Mouse (Mus musculus): Measurements from ENCODE around the gene Ncapg.
A peak's percentile ranks its signal among the peaks of the same experiment; 100 is the strongest.
"Not testable (repeated sequence)": the region's sequence is repeated elsewhere in the genome, so short reads cannot be mapped to it uniquely, and the experiment has no call there.

Ncapg gene

DNA sequence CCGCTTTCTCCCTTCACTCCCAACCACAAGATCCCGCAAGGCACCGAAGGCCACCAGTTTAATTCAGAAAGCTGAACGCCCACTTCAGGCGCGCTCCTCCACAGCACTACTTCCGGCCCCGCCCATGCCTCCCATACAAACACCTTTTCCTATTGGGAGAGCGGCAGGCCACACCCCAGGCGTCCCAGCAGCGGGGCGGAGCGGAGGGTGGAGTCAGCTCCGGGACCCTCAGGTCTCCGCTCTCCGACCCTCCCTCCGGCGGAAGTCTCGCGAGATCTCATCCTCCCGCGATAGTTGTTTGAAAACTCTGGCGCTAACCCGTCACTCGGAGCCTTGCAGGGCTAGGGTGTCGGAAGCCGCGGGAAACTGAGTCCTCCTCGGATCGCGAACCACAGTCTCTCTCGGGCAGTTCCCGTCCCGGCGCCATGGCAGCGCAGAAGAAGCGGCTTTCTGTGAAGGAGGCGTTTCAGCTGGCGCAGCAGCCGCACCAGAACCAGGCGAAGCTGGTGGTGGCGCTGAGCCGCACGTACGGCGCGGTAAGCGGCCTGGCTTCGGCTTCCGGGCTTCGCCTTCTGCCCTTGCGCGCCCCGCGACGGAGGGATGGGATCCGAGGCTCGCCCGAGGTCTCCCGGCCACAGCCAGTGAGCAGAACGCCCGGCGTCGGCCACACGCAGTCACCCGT, at the start of gene Ncapg:
Gene Ncapg (plus strand): TSS at position 322 of the 682 bp plus-strand sequence.
- DNase-seq, result peak; percentile 99

DNA sequence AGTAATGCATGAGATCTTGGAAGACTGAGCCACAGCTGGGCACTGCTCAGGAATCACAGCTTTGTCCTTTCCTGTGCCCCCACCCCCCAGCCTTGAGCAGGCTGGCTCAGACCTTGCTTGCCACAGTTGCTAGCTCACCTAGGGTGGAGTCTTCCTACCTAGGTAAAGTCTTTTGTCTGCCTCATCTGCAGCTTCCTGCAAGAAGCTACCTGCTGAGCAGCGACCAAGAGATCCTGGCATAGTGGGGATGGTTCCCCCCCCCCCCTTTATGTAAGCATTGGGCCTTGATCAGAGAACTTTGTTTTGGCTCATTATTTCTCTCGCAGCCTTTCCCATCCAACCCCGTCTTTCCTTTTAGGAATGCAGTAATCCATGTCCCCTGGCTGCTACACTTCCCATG, 48.2 kb upstream of the Ncapg start:
- DNase-seq, result no peak

DNA sequence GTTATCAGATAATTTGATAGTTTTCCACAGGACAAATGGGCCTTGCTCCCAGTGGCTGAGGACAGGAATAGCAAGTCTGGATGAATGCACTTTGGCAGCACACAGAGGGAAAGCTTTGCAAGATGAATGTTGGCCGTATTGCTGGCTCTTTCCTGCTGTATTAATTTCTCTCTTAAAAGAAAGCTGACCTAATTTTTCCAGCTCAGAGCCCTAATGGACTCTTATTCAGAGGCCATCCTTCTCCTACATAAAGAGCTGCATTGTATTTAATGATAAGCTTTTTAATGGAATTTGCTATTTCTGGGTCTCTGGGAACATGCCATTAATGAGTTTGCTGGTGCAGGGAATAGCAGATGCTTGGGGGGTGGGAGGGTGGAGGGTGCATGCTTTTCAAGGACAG, 41.9 kb upstream of the Ncapg start:
- DNase-seq, result peak; percentile 96

DNA sequence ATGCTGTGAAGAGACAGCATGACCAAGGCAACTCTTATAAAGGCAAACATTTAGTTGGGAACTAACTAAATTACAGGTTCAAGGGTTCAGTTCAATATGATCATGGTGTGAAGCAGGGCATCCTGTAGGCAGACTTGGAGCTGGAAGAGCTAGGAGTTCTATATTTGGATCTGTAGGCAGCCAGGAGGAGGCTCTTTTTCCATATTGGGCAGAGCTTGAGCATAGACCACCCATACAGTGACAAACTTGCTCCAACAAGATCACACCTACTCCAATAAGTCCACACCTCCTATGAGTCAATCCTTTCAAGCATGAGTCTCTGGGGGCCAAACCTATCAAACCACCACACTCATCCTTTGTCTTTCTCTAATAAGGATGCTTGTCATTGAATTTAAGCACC, 40.2 kb upstream of the Ncapg start:
- DNase-seq, result peak; percentile 21

DNA sequence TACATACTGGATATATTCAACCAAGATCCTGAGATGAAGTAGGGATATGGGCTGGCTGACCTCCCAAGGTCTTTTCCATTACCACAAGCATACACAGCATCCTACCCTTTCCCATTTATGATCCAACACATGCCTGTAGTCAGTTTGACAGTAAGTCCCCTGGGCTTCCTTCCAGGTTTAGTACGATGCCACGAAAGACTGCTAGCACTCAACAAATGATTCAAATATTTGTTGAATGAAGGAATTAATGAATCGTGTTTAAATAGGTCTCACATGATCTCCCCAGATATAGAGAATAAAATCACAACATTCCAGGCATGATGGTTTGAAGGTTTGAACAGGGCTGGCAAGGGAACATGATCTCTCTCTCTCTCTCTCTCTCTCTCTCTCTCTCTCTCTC, 31.3 kb upstream of the Ncapg start:
- peak; percentile 47 for DNase-seq

DNA sequence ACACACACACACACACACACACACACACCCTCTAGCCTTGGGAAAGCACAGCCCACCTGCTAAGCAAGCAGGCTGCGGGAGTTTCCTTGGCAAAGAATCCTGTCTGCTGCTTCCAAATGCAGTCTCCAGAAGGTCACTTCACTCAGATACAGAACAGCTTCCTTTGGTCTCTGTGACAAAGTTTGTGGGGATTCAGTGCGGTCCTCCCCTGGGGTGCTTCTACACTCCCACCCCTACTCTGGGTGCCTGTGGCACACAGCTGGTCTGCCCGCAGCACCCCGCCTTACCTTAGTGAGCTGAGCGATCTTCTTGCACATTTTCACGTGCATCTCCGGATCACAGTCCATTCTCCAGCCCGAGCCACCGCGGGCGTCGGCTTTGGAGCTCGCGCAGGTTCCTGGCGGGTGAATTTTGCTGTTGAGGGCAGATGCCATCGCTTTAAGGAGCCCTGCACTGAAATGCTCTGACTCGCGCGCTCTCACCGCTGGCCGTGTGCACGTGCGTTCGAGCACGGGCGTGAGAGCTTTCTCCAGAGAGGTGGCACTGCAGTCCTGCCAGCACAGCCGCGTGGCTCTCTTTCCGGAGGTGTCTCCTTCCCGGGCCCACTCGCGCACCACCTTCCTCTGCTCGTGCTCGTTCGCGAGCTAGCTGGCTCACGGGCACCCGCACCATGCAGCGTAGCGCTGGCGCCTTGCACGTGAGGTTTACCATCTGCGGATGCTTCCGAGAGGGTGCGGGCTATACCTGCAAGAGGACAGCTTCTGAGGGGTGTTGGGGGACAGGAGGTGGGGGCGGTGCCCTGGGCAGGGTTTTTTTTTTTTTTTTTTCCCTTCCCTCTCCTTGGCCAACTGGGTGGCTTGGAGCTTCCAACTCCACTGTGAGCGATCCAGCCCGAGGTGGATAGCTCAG, 30.7 kb upstream of the Ncapg start, which contains the start of gene Fam184b:
Gene Fam184b (minus strand): TSS at position 809 of the 909 bp plus-strand sequence.
- peak; percentile 85 for DNase-seq

DNA sequence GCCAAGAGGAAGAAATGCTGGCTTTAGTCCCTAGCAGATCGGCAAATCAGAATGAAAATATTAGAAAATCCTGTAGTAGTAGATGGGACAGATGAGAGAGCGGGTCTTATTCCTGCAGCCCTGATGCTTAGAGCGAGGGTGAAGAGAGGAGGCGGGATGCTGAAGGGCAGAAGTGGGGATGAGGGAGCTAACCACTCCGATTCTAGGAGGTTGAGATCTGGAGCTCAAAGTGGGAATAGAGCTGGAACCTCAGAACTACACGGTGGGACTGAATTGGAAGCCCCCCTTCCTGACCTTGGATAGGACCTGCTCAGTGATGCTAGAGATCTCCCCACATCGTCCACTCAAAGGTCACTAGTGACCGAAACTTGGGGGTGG, 30.0 kb upstream of the Ncapg start:
- peak; percentile 46 for DNase-seq

DNA sequence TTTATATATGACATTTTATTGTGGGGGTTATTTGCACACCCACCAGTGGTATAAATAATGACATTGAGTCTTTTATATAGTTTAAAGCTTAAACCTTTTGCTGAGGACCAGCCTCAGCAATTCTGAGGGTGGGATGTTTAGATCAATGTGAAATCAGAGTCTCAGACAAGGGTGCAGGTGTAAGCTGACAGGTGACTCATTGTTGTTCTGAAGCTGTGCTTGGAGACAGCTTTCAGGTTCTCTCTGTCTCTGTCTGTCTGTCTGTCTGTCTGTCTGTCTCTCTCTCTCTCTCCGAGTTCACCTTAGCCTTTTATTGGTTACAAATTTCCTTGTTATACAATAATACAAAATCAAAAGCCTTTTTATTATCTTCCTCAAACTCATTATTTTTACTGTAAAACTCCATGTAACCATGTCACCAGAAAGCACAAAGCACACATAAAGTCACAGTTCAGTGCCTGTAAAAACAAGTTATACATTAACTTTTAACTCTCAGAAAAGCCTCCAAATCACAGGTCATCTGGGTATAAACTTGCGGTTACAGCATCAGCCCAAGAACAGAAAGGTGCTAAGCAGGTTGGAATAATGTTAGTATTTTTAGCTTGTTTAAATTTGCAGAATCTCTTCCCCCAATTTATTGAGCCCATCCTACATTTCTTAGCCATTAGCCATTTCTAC, 18.6 kb upstream of the Ncapg start:
- DNase-seq, result no peak

DNA sequence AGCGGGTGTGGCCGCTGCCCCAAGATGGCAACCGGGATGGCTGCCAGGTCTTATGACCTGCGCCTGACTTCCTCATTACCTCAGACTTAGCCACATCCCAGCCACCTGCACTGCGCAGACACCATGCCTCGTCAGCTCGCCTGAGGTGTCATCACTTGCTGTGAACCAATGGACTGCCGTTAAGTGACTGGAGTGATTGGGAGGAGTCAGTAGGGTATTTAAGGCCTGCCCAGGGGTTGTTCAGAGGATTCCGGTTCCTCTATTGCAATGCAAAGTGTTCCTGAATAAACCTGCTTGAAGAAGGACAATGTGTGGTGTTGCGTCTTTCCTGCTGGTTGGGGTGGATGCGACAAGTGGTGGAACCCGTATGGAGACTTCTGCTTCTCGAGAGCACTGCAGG, 11.3 kb upstream of the Ncapg start:
- DNase-seq, result not testable (repeated sequence)

DNA sequence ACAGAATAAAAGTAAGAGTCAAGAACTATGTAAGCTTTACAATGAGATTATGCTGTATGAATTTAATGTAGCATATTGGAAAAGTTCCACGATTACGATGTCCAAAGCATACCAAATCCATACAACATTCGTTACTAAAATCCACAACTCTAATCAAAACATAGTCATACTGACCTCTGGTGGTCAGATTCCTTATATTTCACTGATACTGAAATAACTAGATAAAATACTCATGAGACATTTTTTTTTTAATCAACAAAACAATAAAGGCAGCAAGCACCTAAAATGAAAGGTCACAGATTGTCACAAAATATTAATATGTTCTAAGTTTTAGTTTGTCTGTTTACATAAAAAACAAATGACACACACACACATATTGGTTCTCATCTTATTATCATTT, 1.4 kb upstream of the Ncapg start:
- DNase-seq, result peak; percentile 82

DNA sequence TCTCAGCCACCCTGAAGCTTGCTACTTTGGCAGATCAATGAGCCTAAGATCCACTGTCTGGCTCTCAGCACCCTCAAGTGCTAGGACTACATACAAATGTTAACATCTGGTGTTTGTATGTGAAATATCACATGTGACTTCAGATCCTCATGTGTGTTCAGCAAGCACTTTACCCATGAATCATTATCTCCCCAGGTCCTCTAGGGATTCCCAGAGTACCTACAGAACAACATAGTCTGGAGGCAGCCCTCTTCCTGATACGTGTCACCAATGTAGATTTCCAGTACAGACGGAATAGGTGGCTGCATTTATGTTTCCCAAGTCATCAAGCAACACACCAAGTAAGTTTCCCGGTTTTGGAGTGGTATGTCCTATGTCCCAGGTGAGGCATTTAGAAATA, 888 bp upstream of the Ncapg start:
- peak; percentile 34 for DNase-seq

DNA sequence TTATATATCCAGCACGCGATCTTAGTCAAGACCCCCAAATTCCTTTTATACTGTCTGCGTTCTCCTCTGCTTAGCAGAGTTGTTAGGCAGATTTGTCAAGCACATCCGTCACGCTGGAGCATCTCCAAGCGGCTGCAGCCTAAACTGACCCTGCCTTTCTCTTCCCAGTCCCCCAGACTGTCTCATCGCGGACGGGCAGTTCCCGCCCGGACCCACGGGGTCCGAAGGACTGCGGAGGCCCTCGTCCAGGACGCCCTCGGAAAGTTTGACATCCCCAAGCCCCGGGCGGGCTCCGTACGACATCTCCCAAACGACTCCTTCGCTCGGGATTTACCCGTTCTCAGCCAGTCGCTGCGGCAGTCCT, 503 bp upstream of the Ncapg start:
- no peak for DNase-seq

DNA sequence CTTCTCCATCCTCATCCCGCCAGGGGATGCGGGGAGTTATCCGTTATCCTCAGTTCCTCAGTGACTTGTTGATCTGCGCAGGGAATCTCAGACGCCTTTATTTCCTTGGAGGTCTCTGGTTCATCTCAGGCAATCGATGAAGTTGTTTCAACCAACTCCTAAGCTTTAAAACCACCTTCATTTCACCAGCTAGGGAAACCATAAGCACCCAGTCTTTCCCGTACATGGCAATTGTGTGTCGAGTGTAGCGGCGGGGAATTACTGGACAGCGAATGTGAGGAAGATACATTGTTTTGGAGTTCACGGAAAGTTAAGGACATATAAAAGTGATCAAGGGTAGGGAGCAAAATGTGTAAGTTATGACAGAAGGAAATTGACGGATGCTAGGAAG, 556 bp downstream of the Ncapg start:
- DNase-seq, result no peak

DNA sequence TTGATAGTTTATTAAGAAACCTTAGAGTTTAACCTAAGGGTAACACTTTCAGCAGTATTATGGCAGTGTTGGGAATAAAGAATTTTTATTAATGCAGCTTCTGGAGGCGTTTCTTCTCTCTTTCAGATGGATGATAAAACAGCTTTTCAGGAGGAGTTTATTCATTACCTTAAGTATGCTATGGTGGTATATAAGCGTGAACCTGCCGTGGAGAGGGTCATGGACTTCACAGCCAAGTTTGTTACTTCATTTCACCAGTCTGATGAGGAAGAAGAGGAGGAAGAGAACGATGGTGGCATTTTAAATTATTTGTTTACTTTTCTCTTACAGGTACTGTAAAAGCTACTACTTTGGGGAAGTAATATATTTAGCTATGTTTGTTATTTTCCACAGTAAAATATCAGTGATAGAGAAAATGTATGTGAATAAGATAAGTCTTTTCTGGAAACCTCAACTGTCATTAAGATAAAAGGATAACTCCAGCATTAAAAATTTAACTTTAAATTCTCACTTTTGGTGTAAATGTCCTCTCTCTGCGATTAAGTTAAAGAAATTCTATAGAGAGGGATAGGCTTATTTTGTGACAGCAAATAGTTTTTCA, 1.3 kb downstream of the Ncapg start:
- no peak for DNase-seq

DNA sequence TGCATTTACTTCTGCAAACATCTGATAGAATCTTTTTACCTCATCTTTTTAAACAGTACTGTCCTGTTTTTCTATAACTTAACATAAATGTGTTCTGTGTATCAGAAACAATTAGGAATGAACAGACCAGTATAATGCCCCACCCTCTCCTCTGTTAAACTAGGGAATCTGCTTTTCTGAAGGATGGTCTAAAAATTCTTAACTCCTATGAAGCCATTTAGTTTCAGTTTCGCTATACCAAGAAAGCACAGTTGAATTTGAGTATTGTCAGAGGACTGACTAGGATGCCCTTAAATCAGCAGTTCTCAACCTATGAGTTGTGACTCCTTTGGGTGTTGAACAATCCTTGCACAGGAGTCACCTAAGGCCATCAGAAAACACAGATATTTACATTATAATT, 5.3 kb downstream of the Ncapg start:
- DNase-seq, result no peak

DNA sequence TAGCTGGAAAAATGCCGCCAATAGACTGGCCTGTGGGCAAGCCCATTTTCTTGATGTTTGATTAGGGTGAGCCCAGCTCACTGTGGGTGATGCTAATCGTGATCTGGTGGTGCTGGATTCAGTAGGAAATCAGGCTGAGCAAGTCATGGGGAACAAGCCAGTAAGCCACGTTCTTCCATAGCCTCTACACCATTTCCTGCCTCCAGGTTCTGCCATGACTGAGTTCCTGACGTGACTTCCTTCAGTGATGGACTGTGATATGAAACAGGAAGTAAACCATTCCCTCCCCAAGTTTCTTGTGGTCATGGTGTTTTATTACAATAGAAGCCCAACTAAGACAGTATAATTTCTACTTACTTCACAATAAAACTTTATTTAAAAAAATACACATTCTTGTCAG, 7.9 kb downstream of the Ncapg start:
- DNase-seq, result no peak

DNA sequence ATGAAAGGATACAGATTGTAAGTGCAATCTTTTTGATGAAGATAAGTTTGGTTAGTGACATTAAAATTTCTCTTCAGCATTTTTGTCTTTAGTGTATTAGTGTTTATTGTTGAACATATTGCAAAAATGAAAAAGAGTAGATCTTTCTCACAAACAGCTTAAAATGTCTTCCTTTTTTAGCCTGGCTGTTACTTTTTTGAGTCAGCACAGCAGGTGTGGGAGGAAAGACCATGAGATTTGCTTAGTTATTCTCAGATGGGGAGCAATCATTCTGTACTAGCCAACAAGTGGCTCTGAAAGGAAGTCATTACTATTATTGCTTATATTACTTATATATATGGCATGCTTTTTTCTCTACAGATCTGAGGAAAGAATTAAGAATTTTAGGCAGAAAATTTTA, 10.2 kb downstream of the Ncapg start:
- no peak for DNase-seq

DNA sequence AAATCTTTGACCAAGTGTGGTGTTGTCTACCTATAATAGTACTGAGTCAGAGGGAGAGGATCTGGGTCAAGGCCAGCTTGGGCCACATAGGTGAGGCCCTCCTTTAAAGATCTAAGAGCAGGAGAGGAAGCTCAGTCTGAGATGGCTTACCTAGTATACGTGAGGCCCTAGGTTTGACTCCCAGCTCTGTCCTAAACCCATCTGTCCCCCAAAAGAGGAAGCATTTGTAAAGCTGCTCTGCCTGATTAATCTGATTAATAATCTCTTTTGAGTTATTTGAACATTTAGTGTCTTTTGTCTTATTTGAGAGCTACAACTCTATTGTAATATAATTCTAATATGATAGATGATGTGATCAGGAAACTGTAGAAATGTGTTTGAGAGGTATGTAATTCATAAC, 13.7 kb downstream of the Ncapg start:
- no peak for DNase-seq

DNA sequence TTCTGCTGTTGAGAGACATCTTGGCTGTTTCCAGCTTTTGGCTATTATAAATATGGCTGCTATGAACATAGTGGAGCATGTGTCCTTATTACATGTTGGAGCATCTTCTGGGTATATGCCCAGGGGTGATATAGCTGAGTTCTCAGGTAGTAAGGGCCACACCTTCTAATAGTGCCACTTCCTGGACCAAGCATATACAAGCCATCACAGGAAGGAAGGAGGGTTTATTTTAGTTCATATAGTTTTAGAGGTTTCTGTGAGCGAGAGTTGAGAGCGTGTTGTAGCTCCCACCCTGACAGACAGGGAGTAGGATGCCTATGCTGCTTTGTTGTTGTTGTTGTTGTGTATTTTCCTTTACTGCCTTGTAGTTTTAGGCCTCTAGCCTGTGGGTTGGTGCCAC, 15.5 kb downstream of the Ncapg start:
- no peak for DNase-seq

DNA sequence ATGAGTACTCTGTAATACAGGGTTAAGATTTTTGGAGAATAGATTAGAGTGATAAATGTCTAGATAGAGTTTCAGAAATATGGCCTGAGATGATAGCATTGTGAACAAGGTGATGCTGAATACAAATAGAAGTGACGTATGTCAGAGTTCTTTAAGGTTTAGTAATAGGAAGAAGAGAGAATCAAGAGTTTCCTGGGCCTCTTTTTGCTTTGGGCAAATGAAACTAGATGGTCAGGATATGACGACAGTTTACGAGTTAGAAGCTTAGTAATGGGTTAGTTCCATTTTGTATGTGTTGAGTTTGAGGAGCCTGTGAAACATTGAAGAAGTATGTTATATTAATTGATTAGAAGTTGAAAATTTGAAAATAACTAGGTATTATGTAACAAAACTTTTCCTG, 16.5 kb downstream of the Ncapg start:
- no peak for DNase-seq

DNA sequence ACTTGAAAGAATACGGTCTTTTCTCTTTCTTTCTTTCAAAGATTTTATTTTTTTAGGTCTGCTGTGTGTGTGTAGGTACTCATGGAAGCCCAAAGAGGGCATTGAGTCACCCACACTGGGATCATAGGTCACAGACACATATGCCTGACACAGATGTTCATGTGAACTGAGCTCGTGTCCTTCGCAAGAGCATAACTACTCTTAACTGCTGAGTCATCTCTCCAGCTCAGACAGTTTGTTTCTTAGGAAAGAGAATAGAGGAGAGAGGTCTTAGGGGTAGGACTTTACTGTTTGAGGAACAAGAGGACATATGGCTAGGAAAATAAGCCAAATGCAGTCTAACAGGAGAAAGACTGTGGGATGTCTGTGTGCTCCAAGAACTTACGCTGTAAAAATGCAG, 19.4 kb downstream of the Ncapg start:
- DNase-seq, result no peak

DNA sequence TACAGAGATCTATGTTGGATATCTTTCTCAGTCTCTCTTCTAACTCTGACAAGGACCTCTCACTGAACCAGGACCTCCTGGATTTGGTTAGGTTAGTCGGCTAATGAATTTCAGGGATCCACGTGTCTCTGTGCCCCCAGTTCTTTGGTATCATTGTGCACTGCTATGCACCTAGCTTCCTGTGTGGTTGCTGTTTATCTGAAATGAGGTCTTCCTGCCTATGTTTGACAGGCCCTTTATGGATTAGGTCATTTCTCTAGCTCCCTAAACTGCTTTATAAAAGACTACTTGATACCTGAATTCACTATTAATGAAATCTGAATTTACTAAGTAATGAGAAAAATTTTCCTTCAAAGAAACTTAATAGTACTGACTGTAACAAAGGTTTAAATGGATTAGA, 21.1 kb downstream of the Ncapg start:
- no peak for DNase-seq

DNA sequence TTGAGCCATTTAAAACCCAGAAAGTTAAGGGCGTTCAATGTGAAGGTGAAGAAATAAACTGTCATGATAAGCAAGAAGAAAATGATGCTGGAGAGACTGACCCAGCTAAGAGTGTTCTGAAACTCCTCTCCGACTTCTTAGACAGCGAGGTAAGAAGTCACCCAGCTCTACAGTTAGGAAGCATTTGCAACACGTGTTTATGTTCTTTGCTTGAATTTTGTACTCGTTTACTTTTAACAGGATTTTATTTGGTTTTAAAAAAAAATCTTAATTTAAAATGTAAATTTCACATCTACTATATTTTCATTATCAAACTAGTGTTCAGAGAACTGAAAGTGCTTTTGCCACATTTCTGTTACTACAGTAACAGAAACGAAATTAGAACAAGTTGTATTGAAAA, 22.0 kb downstream of the Ncapg start:
- no peak for DNase-seq

DNA sequence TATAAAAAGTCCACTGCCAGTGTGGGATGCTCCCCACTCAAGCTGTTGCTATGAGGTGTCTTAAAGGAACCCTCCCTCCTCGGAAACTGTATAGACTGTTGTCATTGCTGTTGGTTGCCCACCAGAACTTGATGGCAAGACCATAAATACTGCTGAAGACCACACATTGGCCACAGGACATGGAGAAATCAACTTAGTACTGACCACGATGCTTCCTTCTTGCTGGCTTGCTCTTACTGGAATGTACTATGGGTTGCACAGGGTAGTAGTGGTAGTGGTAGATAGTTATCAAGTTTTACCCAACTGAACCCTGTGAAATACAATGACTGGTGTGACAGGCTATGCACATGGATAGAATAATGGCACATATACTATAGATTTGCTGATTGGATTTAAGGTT, 37.1 kb downstream of the Ncapg start:
- no peak for DNase-seq

Data from retina, postnatal 1 day (tissue).